Mouse (Mus musculus) embryonic facial prominence, embryonic 11.5 days (tissue): ENCODE results near the gene Trim47. TPM values are rescaled to one million over a fixed set of nuclear protein-coding genes. Genes with fewer than 3 reads are reported as not detected.

Source experiments
- ATAC-seq: fragments of 200-750 bp; cut with Nextera tagmentation; replicated peaks from 2 replicates; pipeline ENCODE4 v1.8.0; 2017; ENCODE audit warnings: low read depth; ENCODE audit not compliant: insufficient number of reproducible peaks, low FRiP score, low TSS enrichment
- DNase-seq: peaks from one replicate; pipeline ENCODE4 v3.0.0-alpha.2; 2015; ENCODE audit warnings: low spot score
- H3K27ac ChIP-seq: fragments of 300-500 bp; sonication (generic); replicated peaks from 2 replicates; pipeline ENCODE4 v1.5.1; 2014; ENCODE audit warnings: mild to moderate bottlenecking, low read depth, low read length, control low read depth
- H3K27me3 ChIP-seq: fragments of 300-500 bp; sonication (generic); 2 replicates; pipeline ENCODE4 v1.6.1; 2014; ENCODE audit warnings: mild to moderate bottlenecking, low read length, moderate library complexity, mixed read lengths; ENCODE audit not compliant: control insufficient read depth, insufficient read depth
- H3K36me3 ChIP-seq: fragments of 300-500 bp; sonication (generic); replicated peaks from 2 replicates; pipeline ENCODE4 v1.6.1; 2014; ENCODE audit warnings: low read depth, mild to moderate bottlenecking, low read length, moderate library complexity, mixed read lengths; ENCODE audit not compliant: control insufficient read depth, insufficient read depth
- H3K4me1 ChIP-seq: fragments of 300-500 bp; sonication (generic); 2 replicates; pipeline ENCODE4 v1.6.1; 2014; ENCODE audit warnings: low read length, mixed read lengths; ENCODE audit not compliant: control insufficient read depth, insufficient read depth
- H3K4me2 ChIP-seq: fragments of 300-500 bp; sonication (generic); 2 replicates; pipeline ENCODE4 v1.6.1; 2014; ENCODE audit warnings: low read depth, mild to moderate bottlenecking, control low read depth, low read length, moderate library complexity
- H3K4me3 ChIP-seq: fragments of 300-500 bp; sonication (generic); 2 replicates; pipeline ENCODE4 v1.5.1; 2014; ENCODE audit warnings: low read depth, low read length, control low read depth
- H3K9ac ChIP-seq: fragments of 300-500 bp; sonication (generic); replicated peaks from 2 replicates; pipeline ENCODE4 v1.6.1; 2014; ENCODE audit warnings: mild to moderate bottlenecking, control low read depth, low read length
- H3K9me3 ChIP-seq: fragments of 300-500 bp; sonication (generic); replicated peaks from 2 replicates; pipeline ENCODE4 v1.6.1; 2016; ENCODE audit warnings: mild to moderate bottlenecking, low read length, inconsistent platforms, mixed read lengths; ENCODE audit not compliant: control insufficient read depth
- WGBS: fragments of 180-500 bp; shearing (Covaris S2); extraction: QIAGEN DNeasy Blood & Tissue Kit; methylation state at CpG from one replicate; pipeline ENCODE4 v1.1.7; 2014; 5-methylcytosine and 5-hydroxymethylcytosine counted together
- polyA plus RNA-seq: library from polyadenylated mRNA; unstranded; fragments of >200 nt; fragmentation: Nextera tagmentation; extraction: Ambion mirVana; gene quantifications from 2 replicates; pipeline ENCODE4 v1.2.1, GENCODE M21; 2014

Trim47 gene
- polyA plus RNA-seq, 1 experiment from 2014 or later, result 4.5 TPM

DNA sequence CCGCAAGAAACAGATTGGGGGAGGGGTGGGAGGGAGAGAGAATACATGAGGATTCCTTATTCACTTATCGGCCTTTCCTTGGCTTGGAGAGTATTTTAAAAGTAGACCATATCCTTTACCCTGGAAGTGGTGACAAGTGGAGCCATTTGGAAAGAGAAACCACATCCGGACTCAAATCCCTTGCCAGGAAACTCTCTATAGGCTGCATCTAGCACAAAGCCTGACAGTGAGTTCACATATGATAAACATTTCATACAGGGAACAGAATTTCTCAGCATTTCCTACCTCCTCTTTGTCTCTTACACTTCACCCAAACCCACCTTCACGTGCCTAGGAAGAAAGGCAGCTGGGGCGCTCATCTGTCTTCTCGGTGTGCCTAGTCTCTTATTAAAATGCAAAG lies 40.2 kb upstream of the Trim47 start:
- Histone ChIP-seq H3K4me3 (peak overlapping the region; percentile 81), H3K4me2 (peak overlapping the region; percentile 71), H3K4me1 (no peaks in the 10 kb centered on the region), H3K27me3 (no peaks in the 10 kb centered on the region), H3K9me3 (no peaks in the 10 kb centered on the region), H3K9ac (peak overlapping the region; percentile 95), H3K36me3 (no peaks in the 10 kb centered on the region), H3K27ac (peak overlapping the region; percentile 44)
- ATAC-seq (no peak), DNase-seq (peak; percentile 21)
- 12% methylated on average over 6 of the region's 6 CpGs for WGBS

DNA sequence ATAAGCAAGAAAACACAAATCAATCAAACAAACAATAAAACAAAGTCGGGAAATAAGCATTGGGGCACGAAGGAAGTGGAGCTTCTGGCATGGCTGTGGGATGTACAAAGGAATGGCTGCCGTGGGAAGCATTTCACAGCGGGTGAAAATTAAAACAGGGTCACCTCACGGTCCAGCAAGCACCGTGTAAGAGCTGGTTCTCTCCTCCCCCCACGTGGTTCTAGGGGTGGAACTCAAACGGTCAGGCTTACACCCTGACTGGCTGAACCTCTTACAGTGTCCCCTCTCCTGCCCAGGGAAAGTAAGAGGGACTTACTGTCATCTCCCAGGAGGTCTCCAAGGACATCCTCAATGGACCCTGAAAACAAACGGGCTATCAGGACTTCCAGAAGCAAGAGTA lies 36.0 kb upstream of the Trim47 start:
- Histone ChIP-seq H3K36me3 (no peaks in the 10 kb centered on the region; the same call in 1 of the 2 replicates), H3K4me2 (no peak overlapping the region)

DNA sequence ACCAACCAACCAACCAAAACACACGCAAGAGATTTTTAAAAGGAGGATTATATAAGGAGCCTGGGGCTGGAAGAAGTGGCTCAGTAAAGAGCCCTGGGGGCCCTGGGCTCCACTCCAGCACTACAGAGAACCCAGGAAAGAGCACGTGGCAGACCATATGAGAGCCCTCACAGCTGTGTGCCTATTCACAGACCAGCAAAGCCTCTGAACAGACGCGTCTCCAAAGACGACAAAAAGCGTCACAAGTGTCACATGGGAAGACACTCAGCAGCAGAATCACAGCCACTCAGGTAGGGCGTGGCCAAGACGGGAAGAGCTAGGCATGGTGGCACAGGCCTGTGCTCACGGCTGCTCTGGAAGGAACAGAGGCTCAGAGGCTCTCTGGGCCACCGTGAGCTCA lies 35.1 kb upstream of the Trim47 start:
- Histone ChIP-seq H3K27me3 (no peaks in the 10 kb centered on the region), H3K4me2 (no peak overlapping the region), H3K9ac (no peak overlapping the region), H3K36me3 (no peaks in the 10 kb centered on the region; the same call in 1 of the 2 replicates), H3K27ac (no peak overlapping the region), H3K4me1 (no peaks in the 10 kb centered on the region), H3K4me3 (no peak overlapping the region), H3K9me3 (no peaks in the 10 kb centered on the region)
- WGBS, result 83% methylated on average over 10 of the region's 10 CpGs
- ATAC-seq, result no peak
- DNase-seq, result no peak

More for the DNA sequence above, 36.0 kb upstream of the Trim47 start:
- Histone ChIP-seq H3K27ac (no peak overlapping the region), H3K9ac (no peak overlapping the region), H3K4me1 (no peaks in the 10 kb centered on the region), H3K27me3 (no peaks in the 10 kb centered on the region), H3K4me3 (no peak overlapping the region), H3K9me3 (no peaks in the 10 kb centered on the region)
- ATAC-seq (no peak), DNase-seq (no peak)
- WGBS, result 59% methylated on average over 9 of the region's 9 CpGs

DNA sequence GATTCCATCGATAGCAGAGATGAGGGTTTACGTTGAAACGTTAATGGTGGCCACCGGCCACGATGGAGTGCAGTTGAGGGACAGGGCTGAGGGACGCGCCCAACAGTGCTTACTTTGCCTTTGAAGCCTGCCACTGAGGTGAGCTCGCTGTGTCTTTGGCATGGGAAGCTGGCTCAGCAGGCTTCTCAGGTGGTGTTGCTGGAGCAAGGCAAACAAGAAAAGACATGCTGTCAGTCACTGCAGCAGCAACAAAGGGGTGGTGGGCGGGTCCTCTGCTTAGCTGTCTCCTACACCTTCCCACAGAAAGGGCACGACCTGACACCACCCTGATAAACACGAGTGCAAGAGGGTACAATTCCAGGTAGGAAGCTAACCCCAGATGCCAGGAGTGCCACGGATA lies 34.3 kb upstream of the Trim47 start:
- no peak overlapping the region for H3K4me3 ChIP-seq
- 55% methylated on average over 12 of the region's 12 CpGs for WGBS
- ATAC-seq (no peak), DNase-seq (peak; percentile 17)
- H3K27me3 ChIP-seq, result no peaks in the 10 kb centered on the region
- no peaks in the 10 kb centered on the region for H3K9me3 ChIP-seq
- no peak overlapping the region for H3K9ac ChIP-seq
- H3K27ac ChIP-seq, result no peak overlapping the region
- H3K4me1 ChIP-seq, result no peaks in the 10 kb centered on the region
- H3K4me2 ChIP-seq, result no peak overlapping the region
- H3K36me3 ChIP-seq, result no peaks in the 10 kb centered on the region; the same call in 1 of the 2 replicates

DNA sequence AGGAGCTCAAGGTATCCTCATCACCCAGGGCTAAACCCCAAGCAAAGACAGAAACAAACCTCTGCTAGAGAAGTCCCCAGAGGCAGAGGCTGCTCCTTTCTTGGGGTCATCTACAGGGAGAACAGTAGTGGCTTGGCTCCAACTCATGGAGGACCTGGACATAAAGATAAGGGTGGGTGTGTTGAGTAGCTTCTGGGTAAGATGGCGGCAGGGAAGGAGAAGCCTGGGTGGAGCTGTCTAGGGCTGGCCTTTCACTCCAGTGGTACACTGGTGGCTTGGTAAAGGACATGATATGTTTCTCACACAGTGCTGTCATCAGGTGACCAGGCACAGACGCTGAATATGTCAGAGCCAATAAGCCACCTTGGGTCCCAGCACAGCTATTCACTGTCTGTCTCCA lies 23.9 kb upstream of the Trim47 start:
- H3K4me3 ChIP-seq, result no peak overlapping the region
- WGBS, result 86% methylated on average over 2 of the region's 2 CpGs
- no peak overlapping the region for H3K27ac ChIP-seq
- H3K9me3 ChIP-seq, result no peaks in the 10 kb centered on the region
- H3K36me3 ChIP-seq, result peaks cover 27% of the 10 kb centered on the region
- H3K4me2 ChIP-seq, result no peak overlapping the region
- DNase-seq (no peak), ATAC-seq (no peak)
- no peaks in the 10 kb centered on the region for H3K4me1 ChIP-seq
- H3K9ac ChIP-seq, result no peak overlapping the region
- no peaks in the 10 kb centered on the region for H3K27me3 ChIP-seq

- DNase-seq, result no peak
- no peak overlapping the region for H3K27ac ChIP-seq
- H3K4me1 ChIP-seq, result no peaks in the 10 kb centered on the region
- H3K36me3 ChIP-seq, result peaks cover 32% of the 10 kb centered on the region
- no peak overlapping the region for H3K4me2 ChIP-seq
- no peak overlapping the region for H3K4me3 ChIP-seq
- no peaks in the 10 kb centered on the region for H3K9me3 ChIP-seq
- H3K9ac ChIP-seq, result no peak overlapping the region
- 82% methylated on average over 6 of the region's 6 CpGs for WGBS
- ATAC-seq, result no peak
- no peaks in the 10 kb centered on the region for H3K27me3 ChIP-seq
These were observed 22.3 kb upstream of the Trim47 start for GRCm38 (mm10) chr11:116149341-116149740.

GRCm38 (mm10) chr11:116148761-116149221 lies 21.8 kb upstream of the Trim47 start:
- 61% methylated on average over 20 of the region's 20 CpGs for WGBS
- Histone ChIP-seq H3K27ac (no peak overlapping the region), H3K27me3 (no peaks in the 10 kb centered on the region), H3K4me2 (no peak overlapping the region), H3K9me3 (no peaks in the 10 kb centered on the region), H3K9ac (no peak overlapping the region), H3K4me1 (no peaks in the 10 kb centered on the region), H3K36me3 (peaks cover 32% of the 10 kb centered on the region), H3K4me3 (no peak overlapping the region)
- no peak for ATAC-seq
- DNase-seq, result no peak

- H3K9ac ChIP-seq, result no peak overlapping the region
- ATAC-seq, result no peak
- DNase-seq, result no peak
- H3K4me1 ChIP-seq, result no peaks in the 10 kb centered on the region
- 79% methylated on average over 25 of the region's 25 CpGs for WGBS
- H3K4me3 ChIP-seq, result no peak overlapping the region
- no peak overlapping the region for H3K4me2 ChIP-seq
- no peak overlapping the region for H3K27ac ChIP-seq
- H3K27me3 ChIP-seq, result no peaks in the 10 kb centered on the region
- H3K36me3 ChIP-seq, result peaks cover 29% of the 10 kb centered on the region
- no peaks in the 10 kb centered on the region for H3K9me3 ChIP-seq
These were observed 19.4 kb upstream of the Trim47 start for GRCm38 (mm10) chr11:116146294-116146985.
